In genomic region chr9:102992877-102993276, GRCm38 (mm10) we compare ENCODE assay signal across 9 mouse cellular contexts. TPM values are rescaled to one million over a fixed set of nuclear protein-coding genes. Genes with fewer than 3 reads are reported as not detected.
A peak's percentile ranks its signal among the peaks of the same experiment; 100 is the strongest.
DNase-seq lines count a peak whose midpoint lies in the region; ATAC-seq and TF ChIP-seq lines count a peak whose summit lies in the region.
"Had no signal": no experiment of that assay in that cellular context is flagged by ENCODE, and none has a peak within 500 bp of the region (broad histone marks: within the 10 kb centered on the region; RNA-seq: fewer than 3 reads in every experiment).

No protein-coding gene starts in this region.

- H3K4me3 ChIP-seq in heart, embryonic 15.5 days = no peak overlapping the region
- H3K4me3 ChIP-seq in liver, postnatal 0 days (ENCODE audit: low read depth, low read length) = no peak overlapping the region
- no peak overlapping the region for H3K4me3 ChIP-seq in forebrain, embryonic 12.5 days (replicated peaks)
- H3K4me3 ChIP-seq: embryonic facial prominence, embryonic 15.5 days had no signal

- H3K4me1 ChIP-seq in heart, embryonic 15.5 days (replicated peaks) = peaks cover 29% of the 10 kb centered on the region
- H3K4me1 ChIP-seq in liver, postnatal 0 days (ENCODE audit: insufficient read depth) = peaks cover 13% of the 10 kb centered on the region
- H3K4me1 ChIP-seq in forebrain, embryonic 12.5 days = peaks cover 19% of the 10 kb centered on the region; the same call in 1 of the 2 replicates

- H3K36me3 ChIP-seq in heart, embryonic 15.5 days = no peaks in the 10 kb centered on the region
- no peaks in the 10 kb centered on the region for H3K36me3 ChIP-seq in liver, postnatal 0 days (replicated peaks; ENCODE audit: insufficient read depth, low read length)
- H3K36me3 ChIP-seq in forebrain, embryonic 12.5 days (replicated peaks) = no peaks in the 10 kb centered on the region
- H3K36me3 ChIP-seq: embryonic facial prominence, embryonic 15.5 days had no signal

- TF ChIP-seq EP300 in liver, postnatal 0 days (IDR thresholded peaks at IDR 0.05; ENCODE audit: low read depth) = no peak

- H3K27me3 ChIP-seq in heart, embryonic 15.5 days = no peaks in the 10 kb centered on the region
- H3K27me3 ChIP-seq in liver, postnatal 0 days (ENCODE audit: insufficient read depth, low read length) = no peaks in the 10 kb centered on the region
- H3K27me3 ChIP-seq in forebrain, embryonic 12.5 days = no peaks in the 10 kb centered on the region
- H3K27me3 ChIP-seq: embryonic facial prominence, embryonic 15.5 days had no signal

- WGBS in heart, embryonic 15.5 days = 33% methylated on average over 6 of the region's 6 CpGs
- 50% methylated on average over 6 of the region's 6 CpGs for WGBS in liver, postnatal 0 days (ENCODE audit: insufficient replicate concordance)
- WGBS in forebrain, embryonic 12.5 days = 45% methylated on average over 6 of the region's 6 CpGs

- no peaks in the 10 kb centered on the region for H3K9me3 ChIP-seq in heart, embryonic 15.5 days (replicated peaks)
- H3K9me3 ChIP-seq in liver, postnatal 0 days (ENCODE audit: low read length) = no peaks in the 10 kb centered on the region
- no peaks in the 10 kb centered on the region for H3K9me3 ChIP-seq in forebrain, embryonic 12.5 days
- H3K9me3 ChIP-seq: embryonic facial prominence, embryonic 15.5 days had no signal

- DNase-seq in 3T3-L1 (ENCODE audit: low read depth, low spot score) = peak; percentile 91
- DNase-seq in MN1 (ENCODE audit: low spot score) = peak; percentile 89
- peak; percentile 33 to 54 for DNase-seq in kidney, postnatal 36 days
- no peak for DNase-seq in layer of hippocampus, adult 11-12 months (ENCODE audit: low spot score)
- no peak for DNase-seq in liver, postnatal 0 days
- DNase-seq in cerebellum, postnatal 25 days = no peak

- H3K9ac ChIP-seq in heart, embryonic 15.5 days = no peak overlapping the region
- H3K9ac ChIP-seq in liver, postnatal 0 days (replicated peaks) = no peak overlapping the region
- no peak overlapping the region; the same call in 1 of the 2 replicates for H3K9ac ChIP-seq in forebrain, embryonic 12.5 days
- H3K9ac ChIP-seq: embryonic facial prominence, embryonic 15.5 days had no signal

- ATAC-seq in heart, embryonic 15.5 days (replicated peaks; ENCODE audit: insufficient number of reproducible peaks, insufficient read depth, low FRiP score, low read depth) = peak; percentile 75; the same call in 1 of the 2 replicates
- no peak for ATAC-seq in liver, postnatal 0 days
- no peak for ATAC-seq in forebrain, embryonic 12.5 days (ENCODE audit: low FRiP score)

- H3K4me2 ChIP-seq in heart, embryonic 15.5 days = no peak overlapping the region
- H3K4me2 ChIP-seq in liver, postnatal 0 days (ENCODE audit: low read depth, low read length) = no peak overlapping the region
- H3K4me2 ChIP-seq in forebrain, embryonic 12.5 days = no peak overlapping the region
- H3K4me2 ChIP-seq: embryonic facial prominence, embryonic 15.5 days had no signal

- peak overlapping the region; percentile 23 for H3K27ac ChIP-seq in heart, embryonic 15.5 days
- no peak overlapping the region for H3K27ac ChIP-seq in liver, postnatal 0 days (ENCODE audit: low read depth)
- H3K27ac ChIP-seq in forebrain, embryonic 12.5 days = no peak overlapping the region
- H3K27ac ChIP-seq: embryonic facial prominence, embryonic 15.5 days had no signal

- no peak for TF ChIP-seq CTCF in liver, postnatal 0 days (IDR thresholded peaks at IDR 0.05; ENCODE audit: low read depth)

RNA-seq across cellular contexts. Expression of gene Slco2a1, which starts 4.4 kb away (rescaled TPM):
- polyA plus RNA-seq in heart, embryonic 15.5 days (2015; fragmentation: Nextera tagmentation; extraction: Ambion mirVana) = 6.0 and 9.6 TPM in 2 replicates
- 8.5 and 11.2 TPM in 2 replicates for polyA plus RNA-seq in liver, postnatal 0 days (2015; fragmentation: Nextera tagmentation; extraction: Ambion mirVana)
- polyA plus RNA-seq in forebrain, embryonic 12.5 days (2016; fragmentation: Nextera tagmentation; extraction: Ambion mirVana) = 0.29 and 0.68 TPM in 2 replicates

Comparison
In these comparisons a context has a peak if more than half of its experiments do, and no peak if none do; other contexts are left out.
1. DNase-seq: peak in 3T3-L1 (single experiment), MN1 (single experiment) and kidney, postnatal 36 days (2 of 2); none in layer of hippocampus, adult 11-12 months (single experiment), liver, postnatal 0 days (single experiment) and cerebellum, postnatal 25 days (0 of 2).